Mouse (Mus musculus) gonadal fat pad, adult 2 months (tissue): ENCODE measurements around the gene Tmprss4. TPM values are rescaled to one million over a fixed set of nuclear protein-coding genes. Genes with fewer than 3 reads are reported as not detected.

Experiments
- DNase-seq: peaks from one replicate; pipeline ENCODE4 v3.0.0-alpha.2; 2012; ENCODE audit warnings: low read depth
- polyA plus RNA-seq: library from polyadenylated mRNA; depleted of rRNA; stranded (reverse); fragments of >200 nt; gene quantifications from 2 replicates; pipeline ENCODE4 v1.2.3, GENCODE M21; 2012

The Tmprss4 gene
- polyA plus RNA-seq, 1 experiment = 0.36 TPM

DNA sequence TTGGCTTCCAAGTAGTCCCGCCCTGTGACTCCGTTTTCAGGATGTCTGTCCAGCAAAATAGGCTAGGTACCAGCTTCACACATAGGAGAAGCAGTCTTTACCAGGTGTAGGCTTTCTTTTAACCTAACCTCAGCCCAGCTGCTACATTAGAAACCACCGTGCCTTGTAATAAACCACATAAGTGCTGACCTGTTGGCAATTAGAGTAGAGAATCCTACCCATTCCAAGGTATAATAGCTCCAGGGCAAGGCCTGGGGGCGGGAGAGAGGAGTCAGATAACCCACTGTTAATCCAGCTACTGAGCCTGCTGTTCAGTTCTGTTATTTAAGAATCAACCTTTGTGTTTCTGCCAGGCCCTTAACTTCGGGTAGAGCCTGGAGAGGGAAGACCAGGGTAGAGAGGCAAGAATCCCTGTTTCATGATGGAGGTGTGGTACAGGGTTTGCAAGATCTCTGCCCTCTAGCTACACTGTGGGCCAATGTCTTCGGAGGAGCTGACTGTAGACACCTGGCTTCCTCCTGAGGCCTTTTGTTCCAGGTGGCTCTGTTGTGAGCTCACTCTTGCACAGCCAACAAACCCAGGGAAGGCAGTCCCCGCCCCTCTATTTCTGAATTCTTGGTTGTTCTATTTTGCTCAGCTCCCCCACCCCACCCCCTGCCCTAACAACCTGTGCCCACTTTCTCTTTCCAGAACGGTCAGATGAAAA lies 7.6 kb downstream of the Tmprss4 start:
- no peak for DNase-seq

DNA sequence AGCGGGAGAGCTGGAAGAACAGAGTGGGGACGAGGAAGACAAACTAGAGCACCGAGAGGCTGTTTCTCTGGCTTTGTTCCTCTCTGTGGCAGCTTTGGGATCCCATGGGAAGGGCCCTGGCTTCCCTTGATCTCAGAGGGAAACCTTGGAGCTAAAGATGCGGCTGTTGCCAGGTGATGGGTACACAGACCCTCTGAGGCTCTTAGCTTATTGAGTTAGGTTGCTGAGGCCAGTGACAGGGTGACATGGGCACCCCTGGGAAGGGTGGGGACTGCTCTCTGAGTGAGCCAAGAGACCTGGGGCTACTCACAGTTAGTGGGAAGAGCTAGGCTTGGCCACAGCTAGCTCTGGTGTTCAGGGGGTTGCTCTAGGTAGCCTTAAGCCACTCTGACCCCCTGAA lies 8.4 kb downstream of the Tmprss4 start:
- no peak for DNase-seq

DNA sequence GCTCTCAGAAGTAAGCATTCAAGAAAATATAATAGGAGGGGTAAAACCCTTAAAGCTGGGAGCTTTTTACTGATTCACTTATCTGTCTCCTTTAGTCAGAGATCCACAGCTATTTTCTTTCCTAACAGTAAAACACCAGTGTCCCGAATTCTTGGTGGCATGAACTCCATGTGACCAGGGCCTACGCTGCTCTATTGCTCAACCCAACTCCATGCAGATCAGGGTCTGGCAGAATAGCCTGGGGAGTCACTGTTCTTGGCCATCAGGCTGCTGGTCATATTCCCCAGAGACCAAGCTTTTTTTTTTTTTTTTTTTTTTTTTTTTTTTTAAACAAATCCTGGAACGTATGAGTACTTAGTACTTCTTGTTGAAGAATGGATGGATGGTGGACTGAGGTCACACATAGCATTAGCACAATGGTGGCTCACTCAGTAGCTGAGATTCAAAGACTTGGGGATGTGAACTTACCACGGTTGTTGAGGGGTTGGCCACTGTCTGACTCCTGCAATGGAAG lies 14.2 kb downstream of the Tmprss4 start:
- DNase-seq = no peak

DNA sequence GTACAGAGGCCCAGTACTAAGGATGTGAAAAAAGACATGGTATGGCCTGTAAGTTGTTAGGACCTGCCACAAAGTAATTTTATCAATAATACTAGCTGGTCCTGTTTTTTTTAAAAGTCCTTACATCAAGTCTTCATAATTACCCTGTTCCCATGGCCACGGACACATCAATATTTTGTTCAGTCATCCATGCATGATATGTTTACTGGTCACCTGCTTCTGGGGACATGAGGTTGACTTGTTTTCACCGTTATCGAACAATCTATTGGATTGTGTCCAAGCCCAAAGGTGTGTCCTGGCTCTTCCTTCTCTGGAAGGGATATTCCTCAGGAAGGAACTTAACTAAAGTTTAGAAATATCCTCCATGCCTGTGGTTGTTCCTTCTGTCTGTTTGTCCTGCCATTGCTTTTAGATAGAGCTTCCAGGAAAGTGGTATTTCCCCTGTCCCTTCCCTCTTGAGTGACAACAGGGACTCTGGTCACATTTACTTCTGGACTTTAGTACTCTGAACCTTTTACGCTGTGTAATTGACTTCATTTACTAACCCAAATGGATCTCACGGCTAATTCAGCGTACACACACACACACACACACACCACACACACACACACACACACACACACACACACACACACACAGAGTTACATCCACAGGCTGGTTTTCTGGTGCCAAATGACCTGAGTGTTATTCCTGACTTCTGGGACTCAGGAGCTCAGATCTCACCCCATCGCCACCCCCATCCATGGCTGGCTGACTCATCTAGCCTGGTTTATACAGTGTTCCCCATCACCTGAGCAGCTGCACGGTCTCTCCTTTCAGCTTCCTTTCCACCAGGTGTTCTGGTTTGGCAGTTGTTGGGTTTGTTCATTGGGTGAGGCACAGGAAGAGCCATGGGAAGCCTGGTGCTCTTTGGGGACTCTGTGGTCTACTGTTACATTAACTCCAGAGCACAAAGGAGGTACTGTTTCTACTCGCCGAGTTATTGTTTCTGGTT lies 15.0 kb downstream of the Tmprss4 start:
- DNase-seq = no peak

DNA sequence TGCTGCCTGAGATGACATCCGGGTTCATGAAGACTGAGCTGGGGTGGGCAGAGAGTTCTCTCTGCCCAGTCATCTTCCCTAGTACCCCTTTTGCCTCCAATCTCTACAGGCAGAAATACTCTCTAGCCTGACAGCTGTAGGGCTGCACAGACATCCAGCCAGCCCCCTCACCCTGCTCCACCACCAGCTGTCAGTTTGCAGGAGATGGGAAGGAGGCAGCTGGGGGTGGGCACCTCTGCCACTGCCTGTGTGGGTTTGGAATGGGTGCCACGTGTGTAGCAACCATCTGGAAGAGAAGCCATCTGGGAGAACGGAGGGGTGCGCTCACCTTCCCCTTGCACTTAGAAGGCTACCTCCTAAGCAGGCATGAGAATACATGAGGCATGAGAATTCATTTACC lies 18.6 kb downstream of the Tmprss4 start:
- no peak for DNase-seq

DNA sequence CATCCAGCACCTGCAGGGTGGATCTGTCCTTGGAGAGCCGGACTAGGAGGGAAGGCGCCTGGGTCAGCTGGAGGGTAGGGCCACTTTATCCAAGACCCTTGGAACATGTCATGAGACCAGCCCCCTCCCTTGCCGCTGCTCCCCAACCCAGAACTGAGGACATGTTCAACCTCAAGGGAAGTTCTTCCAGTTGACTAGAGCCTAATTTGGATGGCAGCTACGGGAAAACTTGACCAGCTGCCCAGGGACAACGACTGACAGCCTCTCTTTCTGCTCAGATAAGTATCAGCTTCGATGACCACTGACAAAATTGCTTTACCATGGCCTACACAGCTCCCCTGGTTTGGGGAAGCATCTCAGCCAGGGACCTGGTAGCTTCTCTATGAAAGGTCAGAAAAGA lies 20.6 kb downstream of the Tmprss4 start:
- DNase-seq = no peak

DNA sequence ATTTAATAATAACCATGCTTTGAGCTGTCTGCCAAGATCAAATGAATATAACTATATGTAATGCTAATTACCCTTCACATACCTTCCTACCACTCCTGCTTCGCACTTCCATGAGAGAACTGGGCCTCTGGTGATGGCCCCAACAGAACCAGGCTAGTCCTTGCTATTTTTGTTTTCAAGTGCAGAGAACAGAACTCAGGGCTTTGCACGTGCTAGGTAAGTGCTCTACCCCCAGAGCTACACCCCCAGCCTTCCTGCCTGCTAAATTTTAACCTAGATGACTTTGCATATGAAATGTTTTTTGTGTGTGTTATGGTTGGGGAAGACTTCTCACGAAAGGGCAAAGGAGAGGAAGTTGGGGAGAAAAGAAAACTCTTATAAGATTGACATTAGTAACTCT lies 21.4 kb downstream of the Tmprss4 start:
- DNase-seq = no peak

DNA sequence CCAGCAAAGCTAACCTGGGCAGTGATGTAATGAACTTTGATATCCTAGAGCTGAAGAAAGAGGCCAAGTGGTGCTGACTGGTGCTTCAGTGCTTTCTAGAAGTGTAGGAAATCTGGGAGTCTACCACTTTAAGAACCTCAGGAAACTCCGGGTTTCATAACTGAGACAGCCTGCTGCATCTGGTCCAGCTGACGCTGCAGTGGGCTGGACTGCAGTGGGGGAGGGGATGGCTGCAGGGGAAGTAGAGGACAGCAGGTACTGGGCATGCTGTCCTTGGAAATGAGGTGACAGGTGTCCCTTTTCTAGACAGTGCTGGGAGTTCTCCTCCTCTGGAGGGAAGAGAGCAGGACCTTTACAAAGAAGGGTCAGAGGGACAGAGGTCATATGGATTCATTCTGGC lies 22.1 kb downstream of the Tmprss4 start, which contains the start of gene BC049352:
TSS of gene BC049352 (plus strand) at position 238 of the 400 bp plus-strand sequence.
- no peak for DNase-seq

DNA sequence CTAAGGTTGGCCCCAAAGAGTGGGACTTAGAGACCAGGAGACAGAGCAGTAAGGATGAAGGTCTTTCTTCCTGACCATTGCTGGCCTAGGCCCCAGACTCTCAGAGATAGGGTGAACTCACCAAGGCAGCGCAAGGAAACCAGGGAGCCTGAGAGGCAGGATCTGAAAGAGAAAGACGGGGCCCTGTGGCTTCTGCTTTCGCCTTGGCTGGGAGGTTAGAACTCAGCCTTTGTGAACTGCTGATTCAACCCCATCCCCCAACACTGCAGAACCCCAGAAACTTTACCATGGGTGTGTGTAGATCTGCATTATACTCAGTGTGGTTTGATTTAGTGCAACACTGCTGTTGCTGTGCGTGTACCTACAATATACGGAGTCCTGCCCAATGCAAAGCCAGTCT lies 24.6 kb downstream of the Tmprss4 start:
- no peak for DNase-seq

DNA sequence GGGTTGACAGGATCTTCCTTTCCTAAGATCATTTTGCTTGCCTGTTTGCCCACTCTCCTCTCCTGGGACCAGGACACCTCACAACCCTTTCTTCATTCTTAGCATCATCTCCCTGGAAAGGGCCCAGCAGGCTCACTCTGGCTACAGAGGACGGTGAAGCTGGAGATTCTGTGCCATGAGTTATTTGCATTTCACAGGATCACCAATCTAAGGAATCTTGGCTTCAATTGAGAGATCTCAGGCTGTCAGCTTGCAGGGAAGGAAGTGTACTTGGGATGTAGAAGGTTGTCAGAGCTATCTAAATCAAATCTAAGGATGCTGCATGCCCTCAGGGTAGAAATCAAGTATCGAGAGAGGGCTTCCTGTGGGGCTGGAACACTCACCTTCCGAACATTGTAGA lies 30.4 kb downstream of the Tmprss4 start:
- no peak for DNase-seq

DNA sequence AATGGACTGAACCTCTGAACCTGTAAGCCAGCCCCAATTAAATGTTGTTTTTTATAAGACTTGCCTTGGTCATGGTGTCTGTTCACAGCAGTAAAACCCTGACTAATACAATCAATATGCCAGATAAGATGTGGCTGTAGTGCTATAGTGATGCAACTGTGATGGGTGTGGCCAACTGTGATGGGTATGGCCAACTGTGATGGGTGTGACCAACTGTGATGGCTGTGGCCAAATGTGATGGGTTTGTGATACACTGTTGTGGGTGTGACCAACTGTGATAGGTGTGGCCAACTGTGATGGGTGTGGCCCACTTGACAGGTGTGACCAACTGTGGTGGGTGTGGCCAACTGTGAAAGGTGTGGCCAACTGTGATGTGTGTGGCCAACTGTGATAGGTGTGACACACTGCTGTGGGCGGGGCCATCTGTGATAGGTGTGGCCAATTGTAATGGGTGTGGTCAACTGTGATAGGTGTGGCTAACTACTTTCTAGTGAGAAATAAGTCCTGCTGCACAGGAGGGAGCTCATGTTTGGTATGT lies 32.8 kb downstream of the Tmprss4 start:
- no peak for DNase-seq

DNA sequence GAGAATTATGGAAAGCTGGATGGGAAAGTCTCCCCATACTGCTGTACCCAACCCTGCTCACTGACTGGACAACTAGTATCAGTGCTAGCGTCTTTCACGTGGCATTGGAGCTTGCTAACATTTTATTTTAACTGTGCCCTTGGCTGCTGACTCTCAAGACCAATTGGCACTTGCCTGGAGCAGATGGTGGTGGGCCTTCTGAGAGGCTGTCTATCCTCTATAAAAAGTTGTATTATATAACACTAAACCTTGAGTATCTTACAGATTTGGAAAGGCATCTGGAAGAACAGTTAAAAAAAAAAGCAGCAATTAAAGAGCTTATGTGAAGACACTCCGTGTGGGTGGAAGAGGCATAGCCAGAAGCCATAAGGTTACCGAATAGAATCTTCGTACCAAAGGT lies 33.7 kb downstream of the Tmprss4 start:
- no peak for DNase-seq

DNA sequence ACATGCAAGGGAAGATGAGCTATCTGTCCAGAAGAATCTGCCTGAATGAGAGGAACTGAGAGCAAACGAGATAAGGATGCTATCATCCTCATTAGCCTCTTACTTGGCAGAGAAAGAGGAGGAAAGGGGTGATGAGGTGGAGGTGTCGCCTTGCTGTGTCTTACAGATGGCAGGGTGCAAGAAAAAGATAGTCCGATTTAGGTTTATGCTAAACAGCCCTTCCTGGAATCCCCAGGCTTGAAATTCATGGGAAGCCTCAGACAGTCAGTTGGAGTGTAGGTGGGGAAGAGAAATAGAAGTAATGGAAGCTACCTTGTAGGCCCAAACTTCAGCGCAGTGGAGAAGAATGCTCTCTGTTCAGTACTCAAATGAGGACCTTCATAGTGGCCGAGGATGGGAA lies 36.0 kb downstream of the Tmprss4 start:
- DNase-seq = no peak

DNA sequence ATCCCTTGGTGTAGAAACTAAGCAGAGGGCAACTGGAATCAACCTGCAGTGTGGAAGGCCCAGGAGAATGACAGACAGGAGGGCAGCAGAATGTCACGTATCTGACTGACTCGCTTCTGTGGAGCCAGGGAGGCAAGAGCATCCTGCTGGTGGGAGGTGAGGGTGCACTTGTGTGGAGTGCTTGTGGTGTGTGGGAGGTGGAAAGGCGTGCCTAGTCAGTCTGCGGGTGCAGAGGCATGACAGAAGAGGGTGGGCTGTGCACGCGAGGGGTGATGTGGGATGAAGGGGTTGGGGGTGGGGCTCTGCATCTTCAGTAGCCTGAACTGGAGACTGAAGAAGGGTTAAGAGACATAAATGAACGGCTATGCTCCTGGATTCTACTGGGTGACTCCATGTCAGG lies 50.5 kb downstream of the Tmprss4 start:
- DNase-seq = no peak

DNA sequence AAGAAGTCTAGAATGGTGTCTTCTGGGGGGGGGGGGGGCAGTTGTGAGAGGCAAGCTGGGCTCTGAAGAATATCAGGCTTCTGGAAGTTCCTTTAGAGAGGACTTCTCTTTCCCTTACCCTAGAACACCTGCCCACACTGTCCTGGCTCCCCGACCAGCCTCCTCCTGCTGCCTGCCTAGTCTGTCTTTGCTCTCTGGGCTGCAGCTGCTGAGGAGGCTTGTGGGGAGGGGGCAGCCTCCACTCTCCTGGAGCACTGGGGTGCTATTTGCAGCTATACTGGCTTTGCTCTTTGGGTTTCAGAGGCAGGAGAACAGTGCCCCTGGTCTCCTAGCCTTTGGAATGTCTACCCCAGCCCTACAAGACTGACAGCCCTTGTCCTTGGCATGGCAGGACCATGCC lies 53.0 kb downstream of the Tmprss4 start:
- DNase-seq = no peak

DNA sequence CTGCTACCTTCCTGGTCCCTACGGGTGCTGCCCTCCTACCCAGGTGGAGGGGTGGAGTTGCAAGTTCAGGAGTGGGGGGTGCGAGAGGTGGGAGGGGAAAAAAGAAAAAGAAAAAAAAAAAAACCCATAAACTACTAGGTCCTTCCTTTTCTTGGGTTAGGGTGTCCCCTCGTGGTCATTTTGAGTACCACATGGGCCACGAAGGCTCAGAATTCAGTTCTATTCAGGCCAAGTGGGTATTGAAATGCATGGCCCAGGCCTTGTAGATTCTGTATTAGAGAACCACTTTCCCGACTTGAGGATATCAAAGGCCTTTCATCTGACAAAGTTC lies 57.7 kb downstream of the Tmprss4 start:
- DNase-seq = no peak

DNA sequence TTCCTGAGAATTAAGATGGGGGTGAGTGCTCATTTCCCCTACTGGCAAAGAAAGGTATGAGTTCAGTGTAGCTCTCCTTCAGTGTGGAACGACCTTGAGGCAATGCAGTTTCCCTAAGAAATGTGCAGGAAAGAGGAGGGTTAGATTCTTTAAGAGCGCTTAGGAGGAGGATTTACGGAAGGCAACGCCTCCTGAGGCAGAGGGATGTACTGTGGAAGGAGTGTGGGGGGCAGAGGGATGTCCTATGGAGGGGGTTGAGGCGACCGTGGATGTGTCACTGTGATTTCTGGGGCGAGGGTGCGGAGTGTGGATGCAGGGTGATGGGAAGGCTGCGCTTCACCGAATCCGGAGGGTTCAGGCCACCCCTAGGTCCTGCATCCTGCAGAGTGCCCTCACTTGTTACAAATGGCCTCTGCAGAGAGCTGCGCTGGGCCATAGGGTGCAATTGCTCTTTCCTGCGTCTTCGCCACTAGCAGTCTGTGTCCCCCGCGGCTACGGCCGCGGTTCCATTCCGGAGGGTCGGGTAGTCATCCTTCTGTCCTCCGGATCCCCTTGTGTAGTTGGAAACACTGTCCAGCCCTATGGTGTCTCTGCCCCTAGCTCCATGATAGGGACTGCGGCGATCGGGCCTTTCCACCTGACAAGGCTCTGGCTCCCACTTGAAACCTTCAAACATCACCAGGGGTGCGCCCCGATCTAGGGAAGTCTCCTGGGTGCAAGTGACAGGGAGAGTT lies 58.2 kb downstream of the Tmprss4 start:
- DNase-seq = no peak

DNA sequence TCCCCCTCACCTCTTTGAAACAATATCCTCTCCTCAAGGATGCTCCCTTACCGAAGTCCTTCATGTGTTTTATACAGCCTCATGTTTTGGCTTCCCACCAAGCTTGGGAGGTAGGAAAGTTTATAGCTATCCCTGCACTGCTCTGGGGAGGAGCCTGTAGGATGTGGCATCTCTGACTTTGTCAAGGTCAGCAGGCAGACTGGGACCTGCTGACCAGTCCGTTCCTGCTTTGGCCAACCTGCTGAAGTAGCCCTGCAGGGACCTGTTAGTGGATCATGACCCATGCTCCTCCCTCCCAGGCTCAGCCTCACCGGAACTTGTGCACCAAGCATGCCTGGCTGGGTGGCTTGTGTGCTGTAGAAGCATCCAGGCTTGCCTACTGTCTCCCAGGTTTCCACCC lies 61.2 kb downstream of the Tmprss4 start:
- DNase-seq = no peak

DNA sequence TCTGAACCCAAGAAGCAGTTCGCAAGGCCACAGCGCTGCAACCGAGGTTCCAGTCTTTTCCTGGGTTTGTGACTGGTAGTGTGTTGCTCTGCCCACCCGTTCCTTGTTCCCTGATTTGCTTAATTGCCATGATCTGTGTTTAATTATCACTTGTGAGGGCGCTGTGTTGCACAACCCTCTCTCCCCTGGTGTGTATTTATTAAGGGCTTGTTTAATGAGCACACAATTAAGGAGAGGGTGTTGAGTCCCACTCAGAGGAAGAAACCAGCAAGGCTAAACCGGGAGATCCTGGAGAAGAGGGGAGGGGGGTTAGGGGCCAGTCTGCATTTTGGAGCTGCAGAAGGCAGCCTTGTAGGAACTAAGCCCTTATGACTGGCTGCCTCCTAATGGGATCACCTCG lies 62.9 kb downstream of the Tmprss4 start:
- DNase-seq = no peak

DNA sequence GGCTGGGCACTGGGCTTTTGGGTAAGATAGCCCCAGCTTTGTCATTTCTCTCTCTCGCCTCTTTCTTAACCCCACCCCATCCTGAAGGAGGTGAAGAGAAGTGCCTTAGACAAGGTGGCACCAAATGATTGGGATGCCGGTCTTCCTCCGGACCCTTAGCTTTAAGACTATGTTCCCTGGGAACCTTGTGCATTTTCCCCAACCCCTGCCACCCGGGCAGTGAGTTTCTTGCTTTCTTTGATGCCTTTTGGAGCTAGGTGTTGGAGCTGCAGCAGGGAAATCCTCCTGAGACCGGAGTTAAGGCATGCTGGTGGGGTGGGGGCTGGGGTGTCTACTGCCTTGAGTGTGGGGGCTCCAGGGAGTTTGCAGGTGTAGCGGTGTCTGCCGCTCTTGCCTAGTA lies 64.8 kb downstream of the Tmprss4 start:
- no peak for DNase-seq

DNA sequence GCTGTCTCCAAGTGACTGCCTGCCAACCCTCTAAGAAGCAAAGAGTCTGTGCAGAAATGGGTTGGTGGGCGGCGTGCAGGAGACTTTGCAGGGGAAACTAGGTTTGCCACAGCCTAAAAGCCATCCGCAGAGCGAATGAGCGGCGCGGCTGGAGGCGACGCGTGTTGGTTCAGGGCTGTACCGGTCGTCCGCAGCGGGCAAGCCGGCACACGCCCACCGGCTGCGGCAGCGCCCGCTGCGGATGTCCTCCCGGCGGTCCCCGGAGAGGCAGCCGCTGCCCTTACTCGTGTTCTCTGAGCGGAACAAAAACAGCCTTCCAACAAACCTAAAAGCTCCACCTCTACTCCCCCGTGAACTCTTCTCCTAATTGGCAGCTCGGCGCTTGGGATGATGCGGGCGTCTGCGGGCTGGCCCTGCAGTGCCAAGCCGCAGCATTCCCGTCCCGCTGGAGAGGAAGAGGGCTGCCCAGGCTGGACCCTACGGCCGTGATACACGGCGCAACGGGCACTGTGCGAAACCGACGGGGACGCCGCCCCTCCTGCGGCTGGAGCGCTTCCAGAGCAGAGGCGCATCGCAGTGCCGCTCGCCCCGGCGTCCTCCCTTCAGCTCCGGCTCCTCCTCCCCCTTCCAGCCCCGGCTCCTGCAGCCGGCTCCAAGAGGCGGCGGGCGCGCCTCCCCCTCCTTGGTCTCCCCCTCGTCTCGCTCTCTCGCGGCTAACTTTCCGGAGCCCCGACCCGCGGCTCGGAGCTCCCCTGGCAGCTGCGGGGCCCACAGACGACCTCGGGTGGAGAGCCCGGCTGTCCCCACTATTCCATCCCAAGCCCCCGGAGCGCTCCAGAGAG lies 65.5 kb downstream of the Tmprss4 start, which contains the start of gene Scn4b:
TSS of gene Scn4b (plus strand) at position 205 of the 842 bp plus-strand sequence.
- no peak for DNase-seq
